Mouse (Mus musculus) liver, adult 2 months (tissue): Measurements from ENCODE around the gene Abca7.

Experiments used
- CTCF ChIP-seq: fragments of 200-500 bp; IDR thresholded peaks from 2 replicates; pipeline ENCODE4 v1.5.1; 2011; ENCODE audit warnings: low read depth, low read length, control low read depth
- POLR2A ChIP-seq: fragments of 200-500 bp; IDR thresholded peaks from 2 replicates; pipeline ENCODE4 v1.6.1; 2011; ENCODE audit warnings: low read length, control low read depth; ENCODE audit not compliant: insufficient read depth; ENCODE audit errors: extremely low read depth

GRCm38 (mm10) chr10:79976071-79976721 is 20.1 kb upstream of the Abca7 start:
- TF ChIP-seq POLR2A (no peak), CTCF (no peak)
